Mouse (Mus musculus): ENCODE results near the gene Gm21725. TPM values are rescaled to one million over a fixed set of nuclear protein-coding genes. Genes with fewer than 3 reads are reported as not detected.
"Not testable (repeated sequence)": the region's sequence is repeated elsewhere in the genome, so short reads cannot be mapped to it uniquely, and the experiment has no call there.

Gene Gm21725
- polyA plus RNA-seq (2014; fragmentation: Nextera tagmentation; extraction: Ambion mirVana) = not detected in 2 replicates

- H3K9me3 ChIP-seq (ENCODE audit: control insufficient read depth, low read length); H3K4me3 ChIP-seq (ENCODE audit: low read depth, low read length); H3K4me1 ChIP-seq (ENCODE audit: control insufficient read depth, insufficient read depth, low read length); ATAC-seq (ENCODE audit: insufficient read depth, low FRiP score, low TSS enrichment); H3K27ac ChIP-seq (ENCODE audit: low read depth, low read length); H3K9ac ChIP-seq (ENCODE audit: low read length); H3K36me3 ChIP-seq (ENCODE audit: control insufficient read depth, insufficient read depth, low read length); H3K27me3 ChIP-seq (ENCODE audit: control insufficient read depth, insufficient read depth, low read length); H3K4me2 ChIP-seq (ENCODE audit: low read depth); DNase-seq (ENCODE audit: low spot score): not testable (repeated sequence)
- WGBS = no CpG with 5 or more reads among the region's 3 CpGs
These were observed at the start of gene Gm21725 for GRCm38 (mm10) chrY:13348963-13349362. Gene Gm21725, minus strand, starts transcription at chrY:13349063.

Other genes with a start within 250 kb of the Gm21725 start
- not detected in 2 replicates for gene Gm21891, start 215.6 kb downstream of the Gm21725 start, polyA plus RNA-seq (2014; fragmentation: Nextera tagmentation; extraction: Ambion mirVana)
- not detected in 2 replicates for gene Gm21425, start 187.1 kb downstream of the Gm21725 start, polyA plus RNA-seq (2014; fragmentation: Nextera tagmentation; extraction: Ambion mirVana)
- not detected in 2 replicates for gene Gm21828, start 125.1 kb downstream of the Gm21725 start, polyA plus RNA-seq (2014; fragmentation: Nextera tagmentation; extraction: Ambion mirVana)
- gene Gm21440, start 96.7 kb downstream of the Gm21725 start, polyA plus RNA-seq (2014; fragmentation: Nextera tagmentation; extraction: Ambion mirVana) = not detected in 2 replicates
- gene Gm21454, start 96.6 kb downstream of the Gm21725 start, polyA plus RNA-seq (2014; fragmentation: Nextera tagmentation; extraction: Ambion mirVana) = not detected in 2 replicates
- not detected in 2 replicates for gene Gm21866, start 116.5 kb upstream of the Gm21725 start, polyA plus RNA-seq (2014; fragmentation: Nextera tagmentation; extraction: Ambion mirVana)
- not detected in 2 replicates for gene Gm20773, start 145.0 kb upstream of the Gm21725 start, polyA plus RNA-seq (2014; fragmentation: Nextera tagmentation; extraction: Ambion mirVana)

All from neural tube, embryonic 11.5 days (tissue).